Mouse (Mus musculus): ENCODE measurements at regions not wholly inside any gene's neighbourhood (a gene's known extent, or its start where the extent isn't known, plus 50 kb on each side); places are given as distances from the start of the nearest gene placed in this dataset.

- no peak for DNase-seq (ENCODE audit: low read depth)
Observed at GRCm38 (mm10) chr14:76702709-76703372, 146.2 kb upstream of the Serp2 start.

DNA sequence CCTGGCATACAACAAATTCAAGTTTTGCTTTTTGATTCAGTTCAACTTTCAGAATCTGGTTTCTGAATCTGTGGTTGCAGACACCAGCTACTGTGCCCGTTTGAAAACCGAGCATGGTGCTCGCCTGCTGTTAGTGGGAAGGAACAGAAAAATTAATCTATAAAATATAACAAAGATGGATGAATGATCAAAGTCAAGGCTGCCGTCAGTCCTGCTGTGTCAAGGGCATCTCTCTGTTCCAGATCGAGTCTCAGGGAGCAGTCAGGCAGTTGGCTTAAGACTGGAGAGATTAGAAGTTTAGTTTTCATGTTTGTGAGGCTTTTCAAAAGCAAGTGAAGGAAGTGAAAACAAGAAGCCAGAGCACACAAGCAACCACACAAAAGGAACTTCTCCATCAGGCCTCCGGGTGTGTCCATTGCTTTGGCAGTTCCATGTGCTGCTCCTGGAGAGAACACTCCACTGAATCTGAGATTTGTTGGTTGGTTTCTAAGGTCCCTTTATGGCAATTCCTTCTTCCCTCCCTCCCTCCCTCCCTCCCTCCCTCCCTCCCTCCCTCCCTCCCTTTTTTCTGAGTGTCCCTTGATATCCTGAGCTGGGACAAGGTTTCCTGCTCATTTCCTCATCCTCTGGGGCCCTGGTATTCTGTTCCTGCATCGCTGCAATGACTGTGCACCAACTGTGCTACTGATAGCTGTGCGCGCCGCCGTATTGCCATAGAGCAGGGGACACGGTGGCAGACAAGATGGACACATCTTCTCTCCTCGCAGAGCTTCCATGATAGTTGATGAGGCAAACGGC, 145.4 kb upstream of the Serp2 start:
- no peak for DNase-seq (ENCODE audit: low read depth)

DNA sequence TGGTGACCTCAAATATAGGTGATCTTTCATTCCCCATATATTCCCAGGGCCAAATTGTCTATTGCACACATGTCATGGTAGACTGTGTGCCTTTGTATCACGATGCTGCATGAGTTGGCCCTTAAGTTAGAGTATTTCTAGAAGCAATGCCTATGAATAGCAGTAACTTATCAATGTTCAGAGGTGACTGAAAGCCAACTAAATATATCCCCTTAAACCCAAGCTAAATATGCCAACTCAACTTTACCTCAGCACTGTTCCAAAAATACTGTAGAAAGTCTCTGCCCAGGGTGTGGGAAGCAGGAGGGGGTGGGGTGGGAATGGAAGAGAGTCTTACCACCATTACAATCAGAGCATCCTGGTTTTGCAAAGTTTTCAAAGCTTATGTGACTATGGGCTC, 144.6 kb upstream of the Serp2 start:
- no peak for DNase-seq (ENCODE audit: low read depth)

- DNase-seq (ENCODE audit: low read depth) = no peak
Observed at GRCm38 (mm10) chr14:76700796-76701195, 144.1 kb upstream of the Serp2 start.

GRCm38 (mm10) chr14:76700190-76700589, 143.5 kb upstream of the Serp2 start:
- DNase-seq (ENCODE audit: low read depth) = no peak

DNA sequence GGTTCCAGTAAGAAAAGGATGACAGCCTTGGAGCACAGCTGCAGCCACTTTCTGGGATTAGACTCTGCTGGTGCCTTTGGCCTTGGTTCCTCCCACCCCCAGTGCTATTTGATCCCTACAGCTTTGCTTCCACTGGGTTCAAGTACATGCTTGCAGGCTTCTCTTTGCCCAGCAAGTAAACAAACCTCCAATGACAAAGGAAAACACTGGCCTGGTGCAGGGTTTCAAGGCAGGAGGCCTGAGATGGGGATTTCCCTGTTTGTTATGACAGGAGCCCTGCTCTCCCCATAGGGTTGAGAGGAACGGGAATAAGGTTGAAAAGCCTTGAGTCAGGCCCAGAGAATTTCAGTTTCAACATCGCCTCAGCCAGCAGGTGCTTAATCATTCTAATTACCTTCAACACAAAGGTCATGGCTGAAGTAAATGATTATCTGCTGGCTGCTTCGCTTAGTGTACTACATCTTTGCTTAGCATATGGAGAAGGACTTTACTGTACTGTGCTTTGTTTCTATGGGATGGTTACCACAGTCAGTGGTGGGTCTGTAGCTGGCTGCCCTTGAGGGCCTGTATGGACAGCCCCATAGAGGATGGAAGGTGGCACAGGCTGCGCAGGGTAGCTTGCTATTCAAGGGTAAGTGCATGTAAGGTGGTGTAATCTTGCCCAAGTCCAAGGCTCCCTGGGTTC, 142.2 kb upstream of the Serp2 start:
- no peak for DNase-seq (ENCODE audit: low read depth)

DNA sequence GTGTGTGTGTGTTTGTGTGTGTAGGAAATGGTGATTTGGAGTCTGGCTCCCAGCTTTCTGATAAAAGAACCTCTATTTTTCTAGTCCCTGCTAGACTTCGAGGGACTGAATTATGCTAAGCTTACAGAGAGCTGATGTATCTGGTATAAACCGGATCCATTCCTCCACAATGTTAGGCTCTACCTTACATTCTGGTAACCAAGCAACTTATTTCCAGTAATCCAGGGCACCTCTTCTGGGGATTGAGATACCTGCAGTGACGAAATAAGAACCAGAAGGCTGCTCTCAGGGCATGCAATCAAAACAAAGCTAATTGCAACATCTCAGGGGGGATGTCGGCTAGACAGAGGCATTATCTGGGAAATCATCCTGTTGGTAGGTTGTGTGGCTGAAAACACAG, 140.0 kb upstream of the Serp2 start:
- DNase-seq (ENCODE audit: low read depth) = no peak

- DNase-seq (ENCODE audit: low read depth) = no peak
Observed at GRCm38 (mm10) chr14:76695691-76696355, 139.1 kb upstream of the Serp2 start.

DNA sequence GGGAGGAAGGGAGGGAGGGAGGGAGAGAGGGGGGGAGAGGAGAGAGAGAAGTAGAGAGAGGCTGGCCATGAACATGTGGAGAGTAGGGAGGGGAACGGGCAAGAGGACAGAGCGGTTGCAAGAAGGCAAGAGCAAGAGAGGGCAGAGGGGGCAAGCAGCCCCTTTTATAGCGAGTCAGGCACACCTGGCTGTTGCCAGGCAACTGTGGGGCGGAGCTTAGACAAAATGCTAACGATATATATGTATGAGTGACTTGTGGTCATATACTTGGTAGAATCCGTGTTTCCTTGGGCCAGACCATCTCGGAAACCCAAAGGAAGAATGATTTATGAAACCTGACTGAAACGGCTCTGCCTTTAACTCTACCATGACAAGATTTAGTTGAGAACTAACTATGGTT, 138.2 kb upstream of the Serp2 start:
- no peak for DNase-seq (ENCODE audit: low read depth)

- DNase-seq (ENCODE audit: low read depth) = no peak
Observed at GRCm38 (mm10) chr14:76693351-76694317, 136.9 kb upstream of the Serp2 start.

DNA sequence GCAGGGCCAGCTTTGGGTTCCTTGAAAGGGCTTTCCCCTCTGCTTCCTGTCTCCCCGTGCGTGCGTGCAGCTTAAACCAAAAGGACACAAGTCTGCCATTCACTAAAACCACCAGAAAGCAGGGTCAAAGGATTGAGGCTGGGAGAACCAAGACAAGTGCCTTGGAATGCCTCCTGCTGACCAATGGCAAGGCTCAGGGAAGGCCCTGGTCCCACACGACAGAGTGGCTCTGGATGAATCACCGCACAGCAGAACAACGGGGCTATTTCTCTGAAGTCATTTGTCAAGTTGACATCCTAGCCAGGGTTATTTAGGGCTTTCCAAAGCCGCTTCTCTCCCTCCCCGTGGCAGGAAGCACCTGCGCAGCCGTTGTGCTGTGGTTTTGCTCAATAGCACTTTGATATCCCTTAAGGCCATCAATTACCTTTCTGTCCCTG, 131.3 kb upstream of the Serp2 start:
- DNase-seq (ENCODE audit: low read depth) = peak; percentile 11

DNA sequence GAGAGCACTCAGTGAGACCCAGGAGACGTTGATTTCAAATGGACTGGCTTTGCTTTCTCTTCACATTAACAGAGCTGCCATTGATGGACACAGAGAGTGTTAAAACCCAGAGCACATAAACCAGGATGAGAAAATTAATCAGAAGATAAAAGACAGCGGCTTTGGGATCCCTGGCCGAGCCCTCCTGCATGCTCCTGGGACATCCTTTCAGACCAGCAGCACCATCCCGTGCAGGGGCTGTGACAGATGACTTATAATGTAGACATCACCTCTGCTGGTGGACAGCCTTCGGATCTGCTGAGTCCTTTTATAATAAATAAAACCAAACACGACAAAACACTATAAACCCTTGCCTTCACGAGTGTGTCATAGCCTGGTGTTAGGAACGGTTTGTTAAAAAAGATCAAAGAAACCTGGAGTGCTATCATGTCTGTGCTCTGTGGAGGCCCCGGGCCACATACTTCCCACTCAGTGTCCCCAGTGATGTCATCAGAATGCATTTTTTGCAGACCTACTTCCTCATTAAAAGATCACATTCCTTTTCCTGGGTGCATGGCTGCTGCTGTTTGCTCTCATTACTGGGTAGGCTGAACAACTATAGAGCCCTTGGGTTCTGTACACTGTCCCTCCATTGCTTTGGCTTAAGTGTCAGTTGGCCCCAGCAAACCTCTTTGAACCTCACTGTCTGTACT, 130.2 kb upstream of the Serp2 start:
- no peak for DNase-seq (ENCODE audit: low read depth)

DNA sequence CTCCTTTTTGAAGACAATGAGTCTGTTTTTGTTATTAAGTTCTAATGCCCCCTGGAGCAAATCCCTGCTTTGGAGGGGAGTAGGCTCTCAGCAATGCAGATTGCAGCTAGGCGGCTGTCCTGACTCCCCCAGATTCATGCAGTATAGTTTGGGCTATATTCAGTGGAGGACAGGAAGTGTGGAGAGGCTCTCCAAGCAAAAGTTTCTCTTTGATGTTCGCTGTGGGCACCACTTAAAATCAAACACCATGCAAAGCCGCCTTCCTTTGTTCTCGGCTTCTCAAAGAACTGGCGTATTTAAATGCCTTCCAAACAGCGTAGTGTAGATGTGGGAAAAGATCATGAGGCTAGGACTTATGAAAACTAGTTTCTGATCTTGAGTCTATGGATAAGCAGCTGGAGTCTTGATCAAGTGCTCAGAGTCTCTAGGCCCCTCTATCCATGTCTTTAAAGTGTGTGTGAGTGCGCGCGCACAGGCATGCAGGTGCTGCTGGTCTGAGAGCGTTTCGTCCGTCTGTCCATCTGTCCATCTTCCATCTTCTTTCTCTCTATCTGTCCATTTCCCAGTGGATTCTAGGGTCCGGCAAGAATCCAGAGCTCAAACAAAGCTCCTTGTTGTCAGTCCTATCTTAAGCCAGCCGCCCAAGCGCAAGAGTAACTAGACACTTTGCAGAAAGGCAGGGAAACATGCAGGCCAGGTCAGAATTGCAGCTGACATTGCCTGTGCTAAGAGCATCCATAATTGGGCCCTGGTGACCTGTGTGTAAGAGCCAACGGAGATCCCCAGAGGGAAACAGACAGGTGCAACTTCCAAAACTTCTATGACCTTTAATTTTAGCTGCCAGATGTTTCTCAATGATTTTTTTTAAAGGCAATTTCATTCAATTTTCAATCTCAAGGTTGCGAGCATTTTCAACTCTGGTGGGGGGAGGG, 129.4 kb upstream of the Serp2 start:
- DNase-seq (ENCODE audit: low read depth) = no peak

DNA sequence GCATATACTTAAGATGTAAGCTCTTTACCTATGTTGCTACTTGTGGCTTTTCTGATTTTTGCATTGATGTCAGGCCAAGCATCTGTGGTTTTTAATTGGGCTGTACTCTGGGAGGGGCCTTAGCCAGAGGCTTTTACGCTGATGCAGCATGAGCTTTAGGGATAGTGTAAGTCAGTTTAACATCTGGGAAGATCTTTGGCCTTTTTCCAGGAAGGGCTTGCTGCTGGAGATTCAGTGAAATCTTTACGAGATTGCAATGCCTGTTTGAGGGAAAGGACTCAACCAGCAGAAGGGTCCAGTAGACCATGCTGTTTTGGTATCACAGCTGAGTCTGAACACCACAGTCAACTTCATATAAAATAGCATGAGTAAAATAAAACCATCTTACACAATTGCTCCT, 127.6 kb upstream of the Serp2 start:
- DNase-seq (ENCODE audit: low read depth) = no peak

- no peak for DNase-seq (ENCODE audit: low read depth)
Observed at GRCm38 (mm10) chr14:76681581-76682377, 125.1 kb upstream of the Serp2 start.

DNA sequence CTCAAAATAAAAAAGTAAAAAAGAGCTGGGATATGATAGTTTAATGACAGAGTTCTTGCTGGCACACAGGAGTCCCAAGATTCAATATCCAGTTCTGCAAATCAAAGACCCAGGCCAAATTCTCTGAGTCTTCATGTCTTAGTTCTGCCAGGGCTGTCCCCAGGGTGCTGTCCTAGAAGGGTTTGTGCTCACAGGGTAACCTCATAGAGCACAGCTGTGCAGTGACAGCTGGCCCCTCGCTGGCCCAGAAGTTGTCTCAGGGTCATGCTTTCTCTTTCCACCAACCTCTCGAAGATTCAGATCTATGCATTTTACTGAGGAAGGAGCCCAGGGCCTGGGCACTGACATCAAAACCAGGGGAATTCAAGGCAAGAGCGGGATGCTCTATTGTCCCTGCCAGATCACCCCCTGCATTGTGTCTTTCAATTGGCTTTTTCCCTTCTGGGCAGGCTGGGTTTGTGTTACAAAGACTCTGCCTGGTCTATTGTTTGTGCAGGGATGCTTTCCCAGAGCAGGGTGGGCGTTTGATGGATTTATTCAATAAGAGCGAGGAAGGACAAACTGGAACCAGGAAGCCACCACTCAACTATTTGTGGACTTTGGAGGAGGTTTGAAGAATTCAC, 121.9 kb upstream of the Serp2 start:
- DNase-seq (ENCODE audit: low read depth) = no peak

DNA sequence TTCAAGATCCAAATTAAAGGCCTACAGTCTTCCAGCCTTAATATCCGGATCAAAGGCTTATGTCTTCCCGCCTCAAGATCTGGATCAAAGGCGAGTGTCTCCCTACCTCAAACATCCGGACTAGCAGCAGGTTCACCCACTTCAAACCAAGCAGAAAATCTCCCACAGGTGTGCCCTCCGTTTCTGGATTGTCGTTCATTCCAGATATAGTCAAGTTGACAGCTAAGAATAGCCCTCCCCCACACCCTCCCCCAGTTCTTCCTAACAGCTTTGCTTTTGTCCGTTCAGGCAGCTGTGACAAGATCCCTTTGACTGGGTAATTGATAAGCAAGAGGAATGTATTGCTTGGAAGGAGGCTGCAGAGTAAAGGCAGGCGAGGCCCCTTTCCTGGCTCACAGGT, 118.3 kb upstream of the Serp2 start:
- DNase-seq (ENCODE audit: low read depth) = no peak

- no peak for DNase-seq (ENCODE audit: low read depth)
Observed at GRCm38 (mm10) chr14:76673671-76674331, 117.1 kb upstream of the Serp2 start.

Data from induced T-regulatory cell, adult 2 months (primary cell).